Mouse (Mus musculus): Measurements from ENCODE around the gene Gdpd5. TPM values are rescaled to one million over a fixed set of nuclear protein-coding genes. Genes with fewer than 3 reads are reported as not detected.

Gene Gdpd5
- polyA plus RNA-seq, 1 experiment from 2014 or later: 43.8 TPM

- WGBS: 79% methylated on average over 3 of the region's 3 CpGs
- H3K27me3 ChIP-seq (ENCODE audit: insufficient read depth, poor library complexity, severe bottlenecking): no peaks in the 10 kb centered on the region
- H3K9me3 ChIP-seq: no peaks in the 10 kb centered on the region
- DNase-seq (ENCODE audit: low spot score): no peak
- peaks cover 16% of the 10 kb centered on the region for H3K4me1 ChIP-seq (replicated peaks)
- 0 out of 2 replicates have a peak overlapping the region, but pooled peaks have one; percentile 20 for H3K27ac ChIP-seq
- no peak overlapping the region for H3K4me3 ChIP-seq
- H3K36me3 ChIP-seq: peaks cover 33% of the 10 kb centered on the region
Measured at GRCm38 (mm10) chr7:99419311-99419710, 38.1 kb downstream of the Gdpd5 start.

DNA sequence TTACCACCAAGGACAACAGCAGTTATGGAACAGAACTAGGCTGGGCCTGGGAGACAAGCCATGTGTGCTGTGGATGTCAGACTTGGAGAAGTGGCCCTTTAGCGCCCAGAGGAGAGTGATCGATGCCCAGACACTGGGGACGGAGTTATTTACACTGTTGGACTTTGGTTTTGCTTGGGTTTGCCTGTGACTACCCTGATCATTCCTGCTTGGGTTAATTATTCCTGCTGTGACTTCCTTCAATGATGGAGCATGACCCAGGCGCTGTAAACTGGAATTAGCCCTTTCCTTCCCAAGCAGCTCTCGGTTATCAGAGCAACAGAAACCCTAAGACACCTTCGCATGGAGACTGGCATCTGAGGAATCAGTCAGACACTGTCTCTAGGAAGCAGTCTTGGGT lies 39.8 kb downstream of the Gdpd5 start:
- no peaks in the 10 kb centered on the region for H3K9me3 ChIP-seq
- H3K27me3 ChIP-seq (ENCODE audit: insufficient read depth, poor library complexity, severe bottlenecking): no peaks in the 10 kb centered on the region
- H3K4me3 ChIP-seq: no peak overlapping the region
- peaks cover 30% of the 10 kb centered on the region for H3K36me3 ChIP-seq
- peaks cover 30% of the 10 kb centered on the region for H3K4me1 ChIP-seq (replicated peaks)
- no peak overlapping the region for H3K27ac ChIP-seq
- DNase-seq (ENCODE audit: low spot score): no peak
- 89% methylated on average over 6 of the region's 6 CpGs for WGBS

GRCm38 (mm10) chr7:99424538-99425155 lies 43.4 kb downstream of the Gdpd5 start:
- peaks cover 44% of the 10 kb centered on the region for H3K36me3 ChIP-seq
- WGBS: 33% methylated on average over 8 of the region's 8 CpGs
- no peaks in the 10 kb centered on the region for H3K9me3 ChIP-seq
- DNase-seq (ENCODE audit: low spot score): peak; percentile 36
- no peaks in the 10 kb centered on the region for H3K27me3 ChIP-seq (ENCODE audit: insufficient read depth, poor library complexity, severe bottlenecking)
- no peak overlapping the region for H3K4me3 ChIP-seq
- peak overlapping the region; percentile 83 for H3K27ac ChIP-seq
- H3K4me1 ChIP-seq (replicated peaks): peaks cover 47% of the 10 kb centered on the region

DNA sequence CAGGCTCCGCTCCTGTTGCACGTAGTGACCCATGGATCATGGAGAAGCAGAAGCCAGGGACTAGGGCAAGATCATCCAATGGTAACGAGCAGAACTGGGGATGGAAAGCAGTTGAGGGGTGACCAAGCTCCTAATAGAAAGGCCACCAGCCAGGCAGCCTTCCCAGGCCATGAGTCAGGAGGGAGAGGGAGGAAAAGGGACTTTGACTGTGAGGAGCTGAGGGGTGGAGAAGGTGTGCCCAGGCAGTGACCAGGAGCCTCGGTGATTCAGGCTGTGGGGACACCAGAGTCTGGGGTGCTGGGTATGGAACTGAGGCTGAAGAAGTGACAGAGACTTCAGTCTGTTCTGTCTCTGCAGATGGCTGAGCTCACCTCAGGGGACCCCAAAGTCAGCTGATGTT lies 44.5 kb downstream of the Gdpd5 start:
- no peak overlapping the region for H3K4me3 ChIP-seq
- H3K4me1 ChIP-seq (replicated peaks): peaks cover 50% of the 10 kb centered on the region
- WGBS: 89% methylated on average over 4 of the region's 4 CpGs
- peak overlapping the region; percentile 83 for H3K27ac ChIP-seq
- no peak for DNase-seq (ENCODE audit: low spot score)
- H3K36me3 ChIP-seq: peaks cover 44% of the 10 kb centered on the region
- H3K9me3 ChIP-seq: no peaks in the 10 kb centered on the region
- H3K27me3 ChIP-seq (ENCODE audit: insufficient read depth, poor library complexity, severe bottlenecking): no peaks in the 10 kb centered on the region

GRCm38 (mm10) chr7:99427031-99427430 lies 45.8 kb downstream of the Gdpd5 start:
- no peaks in the 10 kb centered on the region for H3K27me3 ChIP-seq (ENCODE audit: insufficient read depth, poor library complexity, severe bottlenecking)
- DNase-seq (ENCODE audit: low spot score): no peak
- WGBS: 77% methylated on average over 10 of the region's 10 CpGs
- H3K4me1 ChIP-seq (replicated peaks): peaks cover 53% of the 10 kb centered on the region
- H3K9me3 ChIP-seq: no peaks in the 10 kb centered on the region
- no peak overlapping the region for H3K27ac ChIP-seq
- H3K36me3 ChIP-seq: peaks cover 44% of the 10 kb centered on the region
- H3K4me3 ChIP-seq: no peak overlapping the region

GRCm38 (mm10) chr7:99427987-99428386 lies 46.8 kb downstream of the Gdpd5 start:
- Histone ChIP-seq H3K9me3 (no peaks in the 10 kb centered on the region), H3K27ac (0 out of 2 replicates have a peak overlapping the region, but pooled peaks have one; percentile 5), H3K36me3 (peaks cover 44% of the 10 kb centered on the region), H3K4me1 (replicated peaks) (peaks cover 60% of the 10 kb centered on the region), H3K4me3 (no peak overlapping the region), H3K27me3 (ENCODE audit: insufficient read depth, poor library complexity, severe bottlenecking) (no peaks in the 10 kb centered on the region)
- WGBS: 91% methylated on average over 3 of the region's 3 CpGs
- no peak for DNase-seq (ENCODE audit: low spot score)

GRCm38 (mm10) chr7:99428836-99429235 lies 47.6 kb downstream of the Gdpd5 start:
- no peak for DNase-seq (ENCODE audit: low spot score)
- H3K4me1 ChIP-seq (replicated peaks): peaks cover 63% of the 10 kb centered on the region
- H3K9me3 ChIP-seq: no peaks in the 10 kb centered on the region

GRCm38 (mm10) chr7:99429786-99430185 lies 48.6 kb downstream of the Gdpd5 start:
- Histone ChIP-seq H3K4me3 (no peak overlapping the region), H3K4me1 (replicated peaks) (peaks cover 63% of the 10 kb centered on the region), H3K27me3 (ENCODE audit: insufficient read depth, poor library complexity, severe bottlenecking) (no peaks in the 10 kb centered on the region), H3K9me3 (no peaks in the 10 kb centered on the region), H3K36me3 (peaks cover 46% of the 10 kb centered on the region), H3K27ac (no peak overlapping the region)
- WGBS: 55% methylated on average over 6 of the region's 6 CpGs
- no peak for DNase-seq (ENCODE audit: low spot score)

More at GRCm38 (mm10) chr7:99428836-99429235, 47.6 kb downstream of the Gdpd5 start:
- H3K27ac ChIP-seq: no peak overlapping the region
- no peak overlapping the region for H3K4me3 ChIP-seq
- H3K36me3 ChIP-seq: peaks cover 47% of the 10 kb centered on the region
- WGBS: 88% methylated on average over 5 of the region's 5 CpGs
- no peaks in the 10 kb centered on the region for H3K27me3 ChIP-seq (ENCODE audit: insufficient read depth, poor library complexity, severe bottlenecking)

DNA sequence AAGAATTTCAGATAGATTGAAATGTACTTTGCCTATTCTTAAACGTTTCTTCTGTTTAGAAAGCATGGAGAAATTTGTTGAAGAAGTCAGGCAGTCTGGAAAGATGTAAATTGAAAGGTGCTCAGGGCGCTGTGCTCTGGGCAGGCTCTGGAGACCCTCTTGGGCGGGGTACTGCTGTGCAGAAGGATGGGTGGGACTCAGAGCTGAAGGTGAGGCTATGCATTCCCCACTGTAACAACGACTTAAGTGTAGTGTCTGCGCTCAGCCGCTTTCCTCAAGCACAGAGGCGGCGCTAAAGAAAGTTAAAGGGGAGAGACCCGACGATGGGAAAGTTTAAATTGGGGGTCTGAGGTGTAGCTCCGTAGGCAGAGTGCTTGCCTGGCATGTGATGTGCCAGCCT lies 49.0 kb downstream of the Gdpd5 start:
- peaks cover 42% of the 10 kb centered on the region for H3K36me3 ChIP-seq
- H3K4me3 ChIP-seq: no peak overlapping the region
- H3K4me1 ChIP-seq (replicated peaks): peaks cover 63% of the 10 kb centered on the region
- 74% methylated on average over 11 of the region's 11 CpGs for WGBS
- no peak for DNase-seq (ENCODE audit: low spot score)
- no peaks in the 10 kb centered on the region for H3K9me3 ChIP-seq
- no peak overlapping the region for H3K27ac ChIP-seq
- no peaks in the 10 kb centered on the region for H3K27me3 ChIP-seq (ENCODE audit: insufficient read depth, poor library complexity, severe bottlenecking)

DNA sequence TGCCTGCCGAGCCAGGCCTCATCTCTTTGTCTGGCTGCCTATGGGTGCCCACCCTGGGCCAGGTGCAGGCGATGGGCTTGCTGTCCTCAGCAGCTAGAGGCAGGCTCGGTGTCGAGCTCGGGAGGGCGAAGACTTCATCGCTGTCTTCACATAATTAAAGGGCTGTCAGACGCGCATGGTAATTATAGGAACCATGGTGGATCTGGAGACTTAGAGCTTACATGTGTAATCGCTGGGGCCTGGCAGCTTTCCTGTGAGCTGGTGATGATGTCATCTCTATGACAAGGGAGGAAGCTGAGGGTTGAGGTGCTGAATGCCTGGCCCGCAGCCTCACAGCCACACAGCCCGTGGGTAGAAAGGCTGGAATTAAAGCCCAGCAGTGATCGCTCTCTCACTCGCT lies 51.0 kb downstream of the Gdpd5 start:
- H3K4me1 ChIP-seq (replicated peaks): peaks cover 65% of the 10 kb centered on the region
- H3K9me3 ChIP-seq: no peaks in the 10 kb centered on the region
- no peaks in the 10 kb centered on the region for H3K27me3 ChIP-seq (ENCODE audit: insufficient read depth, poor library complexity, severe bottlenecking)
- no peak overlapping the region for H3K4me3 ChIP-seq
- DNase-seq (ENCODE audit: low spot score): no peak
- H3K36me3 ChIP-seq: peaks cover 22% of the 10 kb centered on the region
- H3K27ac ChIP-seq: peak overlapping the region; percentile 51
- WGBS: 68% methylated on average over 14 of the region's 14 CpGs

DNA sequence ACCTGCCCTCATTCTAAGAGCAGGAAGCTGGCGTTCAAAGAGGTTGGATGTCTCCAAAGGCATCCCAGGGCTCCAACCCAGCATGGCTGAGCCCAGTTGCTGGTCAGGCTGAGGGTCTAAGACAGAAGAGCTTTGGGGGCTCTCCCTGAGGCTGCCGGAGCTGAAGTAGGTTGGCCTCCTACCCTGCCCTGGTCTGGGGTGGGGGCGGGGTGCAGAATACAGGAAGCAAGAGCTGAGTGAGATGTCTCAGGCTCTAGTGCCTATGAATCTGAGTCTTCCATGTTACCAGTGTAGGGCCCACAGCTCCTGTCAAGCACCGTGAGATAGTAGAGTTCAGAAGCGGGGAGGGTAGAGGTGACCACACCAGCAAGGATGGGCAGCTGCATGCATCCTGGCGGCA lies 51.6 kb downstream of the Gdpd5 start:
- H3K27ac ChIP-seq: peak overlapping the region; percentile 51; the same call in 1 of the 2 replicates
- peaks cover 67% of the 10 kb centered on the region for H3K4me1 ChIP-seq (replicated peaks)
- peaks cover 17% of the 10 kb centered on the region for H3K36me3 ChIP-seq
- H3K4me3 ChIP-seq: no peak overlapping the region
- no peaks in the 10 kb centered on the region for H3K27me3 ChIP-seq (ENCODE audit: insufficient read depth, poor library complexity, severe bottlenecking)
- no peaks in the 10 kb centered on the region for H3K9me3 ChIP-seq
- DNase-seq (ENCODE audit: low spot score): no peak
- WGBS: 91% methylated on average over 6 of the region's 6 CpGs

- no peaks in the 10 kb centered on the region for H3K27me3 ChIP-seq (ENCODE audit: insufficient read depth, poor library complexity, severe bottlenecking)
- peaks cover 23% of the 10 kb centered on the region for H3K36me3 ChIP-seq
- 48% methylated on average over 12 of the region's 12 CpGs for WGBS
- H3K9me3 ChIP-seq: no peaks in the 10 kb centered on the region
- no peak for DNase-seq (ENCODE audit: low spot score)
- peak overlapping the region; percentile 71 for H3K27ac ChIP-seq
- H3K4me1 ChIP-seq (replicated peaks): peaks cover 78% of the 10 kb centered on the region
- H3K4me3 ChIP-seq: no peak overlapping the region
Measured at GRCm38 (mm10) chr7:99434672-99435250, 53.5 kb downstream of the Gdpd5 start.

- H3K4me1 ChIP-seq (replicated peaks): peaks cover 87% of the 10 kb centered on the region
- peak; percentile 42 for DNase-seq (ENCODE audit: low spot score)
- H3K4me3 ChIP-seq: no peak overlapping the region
- no peaks in the 10 kb centered on the region for H3K27me3 ChIP-seq (ENCODE audit: insufficient read depth, poor library complexity, severe bottlenecking)
- peak overlapping the region; percentile 79 for H3K27ac ChIP-seq
- no peaks in the 10 kb centered on the region for H3K9me3 ChIP-seq
- WGBS: under 1% methylated on average over 4 of the region's 4 CpGs
- H3K36me3 ChIP-seq: peaks cover 29% of the 10 kb centered on the region
Measured at GRCm38 (mm10) chr7:99436530-99436929, 55.3 kb downstream of the Gdpd5 start.
